Mouse (Mus musculus) lung, adult 2 months (tissue): ENCODE results near the gene Znfx1.

ENCODE experiments used
- CTCF ChIP-seq: fragments of 200-500 bp; IDR thresholded peaks from 2 replicates; pipeline ENCODE4 v1.5.1; 2011; ENCODE audit warnings: mild to moderate bottlenecking, low read length, control low read depth; ENCODE audit not compliant: insufficient read depth
- POLR2A ChIP-seq: fragments of 200-500 bp; IDR thresholded peaks from 2 replicates; pipeline ENCODE4 v1.6.1; 2011; ENCODE audit warnings: low read depth, mild to moderate bottlenecking, control low read depth, low read length, borderline replicate concordance; ENCODE audit errors: extremely low read depth

DNA sequence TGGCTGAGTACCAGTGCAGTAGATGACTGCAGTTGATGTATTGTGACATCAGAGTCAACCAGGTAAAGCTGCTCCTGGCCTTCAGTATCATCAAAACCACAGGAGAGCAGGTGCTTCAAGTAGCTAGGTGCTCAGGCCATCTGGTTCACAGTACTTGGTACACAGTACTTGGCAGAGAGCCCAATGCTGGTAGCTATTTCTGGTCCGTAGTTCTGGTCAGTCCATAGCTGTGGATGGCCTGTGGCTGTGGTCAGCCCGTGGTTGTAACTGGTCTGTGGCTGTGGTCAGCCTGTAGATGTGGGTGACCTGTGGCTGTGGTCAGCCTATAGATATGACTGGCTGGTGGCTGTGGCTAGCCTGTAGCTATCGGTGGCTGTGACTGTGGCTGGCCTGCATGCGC lies 31.9 kb upstream of the Znfx1 start:
- TF ChIP-seq CTCF (no peak), POLR2A (no peak)
